Mouse (Mus musculus): ENCODE data around the gene Ralgps2.

The Ralgps2 gene

DNA sequence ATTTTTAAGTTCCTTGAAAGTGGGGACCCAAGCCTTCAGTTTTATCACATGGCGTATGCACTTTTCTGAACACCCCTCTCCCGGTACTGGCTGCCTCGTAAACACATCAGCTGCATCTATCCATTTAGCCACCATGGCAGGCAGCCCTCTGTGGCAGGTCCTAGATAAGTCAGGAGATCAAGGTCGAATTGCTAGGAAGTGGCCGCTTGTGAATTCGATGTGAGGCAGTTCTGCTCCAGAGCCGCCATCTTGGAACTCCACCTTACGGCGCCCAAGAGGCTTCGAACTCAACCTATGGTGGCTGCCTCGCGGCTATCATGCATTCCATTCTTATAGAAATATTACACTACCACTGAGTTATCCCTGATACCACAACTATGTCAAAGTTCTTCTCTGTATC, 14.8 kb upstream of the Ralgps2 start:
- no peak for DNase-seq

GRCm38 (mm10) chr1:156950354-156950753, 10.9 kb upstream of the Ralgps2 start:
- no peak for DNase-seq

DNA sequence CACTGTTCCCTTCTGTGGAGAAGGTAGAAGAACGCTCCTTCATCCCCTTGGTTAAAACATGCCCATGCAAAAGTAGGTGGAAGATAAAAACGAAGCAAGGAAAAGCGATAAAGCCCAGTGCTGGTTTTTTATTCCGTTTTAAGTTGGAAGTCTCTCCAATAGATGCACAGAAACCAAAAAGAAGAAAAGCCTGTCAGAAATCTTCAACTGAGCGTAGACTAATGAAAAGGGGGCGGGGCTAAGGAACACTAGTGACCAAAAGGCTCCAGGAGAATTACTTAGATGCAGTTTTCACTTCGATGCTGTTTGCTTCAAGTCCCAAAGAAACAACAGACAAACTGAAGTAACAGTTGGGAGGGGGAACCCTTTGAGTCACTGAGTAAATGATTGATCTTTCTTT, 1.2 kb upstream of the Ralgps2 start:
- peak; percentile 35 for DNase-seq

DNA sequence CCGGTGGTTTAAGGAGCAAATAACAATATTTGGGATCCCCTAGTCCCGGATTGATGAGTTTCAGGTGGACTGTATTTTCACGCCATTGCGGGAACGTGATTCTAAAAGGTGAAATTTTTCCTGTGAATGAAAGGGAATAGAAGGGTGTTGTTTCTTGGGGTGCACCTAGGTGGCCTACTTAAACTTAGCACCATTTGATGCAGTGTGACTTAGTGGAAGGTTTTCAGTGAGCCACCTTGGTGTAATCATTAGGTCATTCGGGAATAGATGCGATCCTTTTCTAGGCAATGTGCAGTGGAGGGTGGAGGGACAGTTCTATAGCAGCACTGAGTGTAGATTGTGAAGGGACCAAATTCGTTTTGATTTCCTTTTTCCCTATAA, 706 bp upstream of the Ralgps2 start:
- DNase-seq = no peak

- peak; percentile 90 for DNase-seq
Measured at GRCm38 (mm10) chr1:156938705-156939242, 652 bp downstream of the Ralgps2 start.

- no peak for DNase-seq
Measured at GRCm38 (mm10) chr1:156937436-156937835, 2.0 kb downstream of the Ralgps2 start.

GRCm38 (mm10) chr1:156933712-156934111, 5.7 kb downstream of the Ralgps2 start:
- DNase-seq = no peak

GRCm38 (mm10) chr1:156932036-156932774, 7.2 kb downstream of the Ralgps2 start:
- no peak for DNase-seq

- DNase-seq = no peak
Measured at GRCm38 (mm10) chr1:156931106-156931870, 8.1 kb downstream of the Ralgps2 start.

- DNase-seq = no peak
Measured at GRCm38 (mm10) chr1:156930263-156930662, 9.2 kb downstream of the Ralgps2 start.

- DNase-seq = no peak
Measured at GRCm38 (mm10) chr1:156928255-156928654, 11.2 kb downstream of the Ralgps2 start.

GRCm38 (mm10) chr1:156923511-156923910, 15.9 kb downstream of the Ralgps2 start:
- DNase-seq = no peak

DNA sequence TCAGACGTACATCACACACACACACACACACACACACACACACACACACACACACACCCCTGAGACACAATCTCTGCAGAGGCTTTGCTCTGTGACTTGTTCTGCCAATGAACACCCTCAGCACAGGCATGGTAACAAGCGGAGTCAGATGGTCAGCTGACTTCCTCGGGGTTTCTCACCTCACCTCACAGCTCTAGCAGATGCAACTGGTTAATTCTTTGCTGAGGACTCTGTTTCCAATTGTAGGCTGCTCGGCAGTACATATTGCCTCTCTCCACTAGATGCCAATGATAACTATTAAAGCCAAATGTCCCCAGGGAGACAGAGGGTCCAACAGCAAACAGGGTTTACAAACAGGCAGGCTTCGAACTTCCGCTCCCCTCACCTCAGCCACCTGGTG, 16.5 kb downstream of the Ralgps2 start:
- DNase-seq = peak; percentile 26

- peak; percentile 17 for DNase-seq
Measured at GRCm38 (mm10) chr1:156921290-156921994, 18.0 kb downstream of the Ralgps2 start.

- DNase-seq = peak; percentile 85
Measured at GRCm38 (mm10) chr1:156917460-156917859, 22.0 kb downstream of the Ralgps2 start.

DNA sequence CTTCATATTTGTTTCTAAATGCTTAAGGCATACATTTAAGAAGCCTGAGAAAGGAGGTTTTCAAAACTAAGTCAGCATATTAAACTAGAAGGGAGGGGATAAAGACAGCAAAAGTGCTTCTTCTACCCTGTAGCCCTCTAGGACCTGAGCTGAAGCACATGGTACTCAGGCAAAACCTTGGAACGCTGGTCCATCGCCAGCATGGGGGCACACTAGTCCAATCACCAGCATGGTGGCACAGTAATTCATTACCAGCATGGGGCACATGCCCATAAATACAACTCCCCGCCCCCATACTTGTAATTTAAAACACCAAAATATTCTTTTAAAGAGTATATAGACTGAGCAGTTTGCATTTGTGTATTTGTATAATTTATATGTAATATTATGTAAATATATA, 23.1 kb downstream of the Ralgps2 start:
- no peak for DNase-seq

DNA sequence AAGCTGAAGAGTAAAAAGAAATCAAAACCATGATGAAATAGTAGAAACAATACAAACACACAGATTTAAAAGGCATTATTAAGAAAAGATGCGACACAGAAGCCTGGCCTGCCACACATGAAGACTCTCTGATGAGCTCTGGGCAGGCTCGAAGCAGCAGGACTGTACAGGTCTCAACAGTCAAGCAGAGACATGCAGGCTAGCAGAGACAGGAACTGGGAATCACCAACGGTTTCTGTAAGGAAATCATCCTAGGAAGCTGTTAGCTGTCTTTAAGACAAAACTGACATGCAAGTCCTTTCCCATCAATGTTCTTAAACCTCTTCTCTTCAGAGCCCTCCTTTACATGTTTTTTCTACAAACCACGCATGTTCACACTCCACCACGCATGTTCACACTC, 24.5 kb downstream of the Ralgps2 start:
- DNase-seq = no peak

DNA sequence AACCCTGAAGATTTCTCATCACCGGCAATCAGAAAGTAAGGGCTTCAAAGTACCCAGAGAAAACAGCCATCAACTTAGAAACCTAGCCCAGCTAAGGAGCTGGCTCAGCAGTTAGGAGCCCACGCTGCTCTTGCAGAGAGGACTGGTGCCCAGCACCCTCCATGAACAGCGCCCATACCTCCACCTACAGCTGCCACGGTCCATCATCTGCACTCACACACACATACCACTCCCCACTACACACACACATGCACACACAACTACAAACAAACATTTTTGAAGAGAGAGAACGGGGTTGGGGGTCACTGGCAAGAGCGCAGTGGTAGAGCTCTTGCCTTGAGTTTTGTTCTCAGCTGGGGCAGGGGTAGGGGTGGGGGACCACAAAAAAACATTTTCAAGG, 26.2 kb downstream of the Ralgps2 start:
- DNase-seq = no peak

GRCm38 (mm10) chr1:156910948-156911347, 28.5 kb downstream of the Ralgps2 start:
- DNase-seq = no peak

GRCm38 (mm10) chr1:156909866-156910265, 29.6 kb downstream of the Ralgps2 start:
- no peak for DNase-seq

DNA sequence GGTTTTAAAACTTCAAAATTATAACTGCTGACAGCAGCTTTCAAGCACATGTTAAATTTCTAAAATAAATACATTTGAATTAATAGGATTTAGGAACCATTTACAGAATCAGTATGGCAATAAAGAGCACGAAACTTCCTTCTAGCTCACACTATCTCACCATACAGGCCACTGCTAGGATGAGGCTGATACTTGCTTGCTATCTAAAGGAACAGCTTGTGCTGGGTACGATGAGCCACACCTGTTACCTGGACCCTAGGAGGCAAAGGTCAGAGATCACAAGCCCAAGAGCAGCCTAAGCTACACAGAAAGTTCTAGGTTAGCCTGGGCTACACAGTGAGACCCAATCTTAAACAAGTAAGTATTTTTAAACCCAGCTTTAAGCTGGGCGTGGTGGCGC, 30.2 kb downstream of the Ralgps2 start:
- no peak for DNase-seq

DNA sequence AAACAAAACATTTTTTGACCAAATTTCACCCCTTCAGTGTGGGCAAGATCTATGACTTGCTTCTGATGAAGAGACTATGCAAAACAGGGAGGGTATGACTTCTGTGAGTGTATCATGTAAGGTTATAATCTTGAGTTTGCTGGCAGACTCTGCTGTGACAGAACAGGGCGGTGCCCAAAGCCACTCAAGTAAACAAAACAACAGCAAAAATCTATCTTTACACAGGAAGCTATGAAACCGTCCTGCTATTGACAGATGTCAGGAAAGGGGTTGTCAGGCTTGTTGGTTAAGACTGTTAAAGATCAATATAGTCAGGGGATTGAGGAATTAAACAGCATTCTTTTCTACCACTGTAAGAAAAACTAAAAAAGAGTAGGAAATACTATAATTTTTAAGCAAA, 33.8 kb downstream of the Ralgps2 start:
- no peak for DNase-seq

GRCm38 (mm10) chr1:156903899-156904298, 35.5 kb downstream of the Ralgps2 start:
- DNase-seq = no peak

DNA sequence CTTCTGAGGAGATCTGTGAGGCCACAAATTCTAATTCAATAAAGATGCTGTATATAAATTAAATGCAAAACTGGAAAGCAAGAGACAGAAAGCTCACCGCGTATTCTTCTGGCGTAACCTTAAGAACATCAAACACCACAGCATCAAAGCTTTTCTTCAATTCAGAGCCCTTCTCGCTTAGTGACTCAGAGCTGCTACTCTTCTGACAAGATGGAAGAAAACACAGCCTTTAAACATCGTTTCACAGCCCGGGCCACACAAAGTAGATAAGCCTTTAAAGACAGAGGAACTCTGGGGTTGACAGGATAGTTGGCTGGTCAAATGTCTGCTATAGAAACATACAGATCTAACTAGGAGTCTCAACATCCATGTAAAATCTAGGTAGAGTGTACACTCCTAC, 37.7 kb downstream of the Ralgps2 start:
- DNase-seq = no peak

Measured in embryo, embryonic 11 days (tissue).